8 mouse cellular contexts compared by ENCODE assay signal in the genomic region with DNA sequence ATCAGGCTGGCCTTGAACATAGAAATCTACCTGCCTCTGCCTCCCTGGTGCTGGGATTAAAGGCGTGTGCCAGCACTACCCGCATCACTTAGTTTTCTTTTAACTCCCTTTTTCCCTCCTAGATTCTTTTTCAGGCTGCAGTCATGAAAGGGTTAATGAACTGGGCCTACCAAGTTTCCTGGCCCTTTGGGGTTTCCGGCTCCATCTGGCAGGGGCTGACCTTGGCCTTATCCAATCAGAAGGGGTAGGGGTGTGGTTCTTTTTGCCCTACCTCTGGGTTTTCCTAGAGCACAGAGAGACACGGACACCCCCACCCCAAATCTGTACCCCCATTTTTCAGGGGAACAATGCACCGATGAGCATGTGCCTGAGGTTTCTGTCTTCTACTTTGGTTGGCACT. TPM values are rescaled to one million over a fixed set of nuclear protein-coding genes. Genes with fewer than 3 reads are reported as not detected.
DNase-seq lines count a peak whose midpoint lies in the region; ATAC-seq and TF ChIP-seq lines count a peak whose summit lies in the region.

No protein-coding gene starts in this region.

- no peak for TF ChIP-seq CTCF in embryonic fibroblast, embryonic 13.5 days (IDR thresholded peaks at IDR 0.05; ENCODE audit: borderline replicate concordance, insufficient read depth, low read length)

- H3K27ac ChIP-seq in embryonic fibroblast, embryonic 13.5 days (ENCODE audit: insufficient read depth, low read length), result no peak overlapping the region; the same call in 1 of the 2 replicates
- peak overlapping the region; percentile 28 for H3K27ac ChIP-seq in heart, embryonic 16.5 days (ENCODE audit: low read length)

- ATAC-seq in heart, embryonic 16.5 days (replicated peaks; ENCODE audit: extremely low read depth, insufficient read depth, low FRiP score), result no peak

- no peaks in the 10 kb centered on the region for H3K9me3 ChIP-seq in heart, embryonic 16.5 days (replicated peaks; ENCODE audit: control insufficient read depth, low read length)

- peak overlapping the region; percentile 34 for H3K4me3 ChIP-seq in embryonic fibroblast, embryonic 13.5 days (ENCODE audit: insufficient read depth, low read length)
- peak overlapping the region; percentile 32 for H3K4me3 ChIP-seq in heart, embryonic 16.5 days (ENCODE audit: low read length)

- no peaks in the 10 kb centered on the region for H3K27me3 ChIP-seq in heart, embryonic 16.5 days (ENCODE audit: control insufficient read depth, insufficient read depth, low read length)

- peaks cover 6% of the 10 kb centered on the region for H3K4me1 ChIP-seq in embryonic fibroblast, embryonic 13.5 days (ENCODE audit: control insufficient read depth, insufficient read depth, low read length)
- peaks cover 34% of the 10 kb centered on the region for H3K4me1 ChIP-seq in heart, embryonic 16.5 days (ENCODE audit: control insufficient read depth, insufficient read depth, low read length)

- WGBS in heart, embryonic 16.5 days, result 30% methylated on average over 5 of the region's 5 CpGs

- peak overlapping the region; percentile 77 for H3K4me2 ChIP-seq in heart, embryonic 16.5 days (ENCODE audit: low read depth, low read length)

- no peak for TF ChIP-seq POLR2A in embryonic fibroblast, embryonic 13.5 days (IDR thresholded peaks at IDR 0.05; ENCODE audit: low read depth, low read length)

- H3K9ac ChIP-seq in heart, embryonic 16.5 days (ENCODE audit: low read length), result peak overlapping the region; percentile 44

- peaks cover 40% of the 10 kb centered on the region for H3K36me3 ChIP-seq in heart, embryonic 16.5 days (ENCODE audit: control insufficient read depth, insufficient read depth)

- peak; percentile 74 for DNase-seq in CD4-positive helper T cell, adult 2 months (ENCODE audit: low read depth, low spot score)
- peak; percentile 84 for DNase-seq in Muller cell, postnatal 12 days (ENCODE audit: inconsistent ontology term)
- DNase-seq in kidney, postnatal 14 days, result peak; percentile 88
- peak; percentile 86 for DNase-seq in mesoderm, embryonic 11.5 days (ENCODE audit: low read depth, low spot score)
- peak; percentile 92 for DNase-seq in testis, postnatal 10 days (ENCODE audit: low spot score)
- DNase-seq in left cerebral cortex, adult 11 months (ENCODE audit: low spot score), result no peak

RNA-seq across cellular contexts. Expression of a gene that starts 3.1 kb away (rescaled TPM):
- 101 and 102 TPM in 2 replicates for polyA plus RNA-seq in embryonic fibroblast, embryonic 13.5 days (2011; ENCODE audit: insufficient read length, low read depth, missing spikeins)
- polyA plus RNA-seq in heart, embryonic 16.5 days (2015; fragmentation: Nextera tagmentation; extraction: Ambion mirVana), result 92.1 and 96.0 TPM in 2 replicates

RNA-seq across cellular contexts. Expression of a gene that starts 8.9 kb away (rescaled TPM):
- polyA plus RNA-seq in embryonic fibroblast, embryonic 13.5 days (2011; ENCODE audit: insufficient read length, low read depth, missing spikeins), result 16.8 and 19.7 TPM in 2 replicates
- polyA plus RNA-seq in heart, embryonic 16.5 days (2015; fragmentation: Nextera tagmentation; extraction: Ambion mirVana), result 17.5 and 18.4 TPM in 2 replicates

RNA-seq across cellular contexts. Expression of a gene that starts 15.4 kb away (rescaled TPM):
- 26.2 and 28.2 TPM in 2 replicates for polyA plus RNA-seq in embryonic fibroblast, embryonic 13.5 days (2011; ENCODE audit: insufficient read length, low read depth, missing spikeins)
- polyA plus RNA-seq in heart, embryonic 16.5 days (2015; fragmentation: Nextera tagmentation; extraction: Ambion mirVana), result 16.0 and 17.2 TPM in 2 replicates

RNA-seq across cellular contexts. Expression of a gene that starts 15.6 kb away (rescaled TPM):
- polyA plus RNA-seq in embryonic fibroblast, embryonic 13.5 days (2011; ENCODE audit: insufficient read length, low read depth, missing spikeins), result 2.7 and 3.5 TPM in 2 replicates
- 2.2 and 2.4 TPM in 2 replicates for polyA plus RNA-seq in heart, embryonic 16.5 days (2015; fragmentation: Nextera tagmentation; extraction: Ambion mirVana)

RNA-seq across cellular contexts. Expression of a gene that starts 22.1 kb away (rescaled TPM):
- polyA plus RNA-seq in embryonic fibroblast, embryonic 13.5 days (2011; ENCODE audit: insufficient read length, low read depth, missing spikeins), result 882 and 905 TPM in 2 replicates
- 239 and 240 TPM in 2 replicates for polyA plus RNA-seq in heart, embryonic 16.5 days (2015; fragmentation: Nextera tagmentation; extraction: Ambion mirVana)
